Mouse (Mus musculus) kidney, adult 2 months (tissue): ENCODE results near the gene Lrrc56.

ENCODE experiments used
- CTCF ChIP-seq: fragments of 200-500 bp; conservative IDR thresholded peaks from 2 replicates; pipeline ENCODE4 v1.5.1; 2011; ENCODE audit warnings: low read depth, mild to moderate bottlenecking, control low read depth, low read length, moderate library complexity, mixed read lengths; ENCODE audit not compliant: insufficient read depth, insufficient read length
- POLR2A ChIP-seq: fragments of 200-500 bp; IDR thresholded peaks from one replicate; pipeline ENCODE4 v1.6.1; 2011; ENCODE audit warnings: low read depth, low read length, control low read depth

GRCm38 (mm10) chr7:141188194-141188593 is 5.8 kb upstream of the Lrrc56 start:
- no peak for TF ChIP-seq POLR2A
- no peak for TF ChIP-seq CTCF
